Mouse (Mus musculus) MEL (cell line): Measurements from ENCODE around the gene Nacad. TPM values are rescaled to one million over a fixed set of nuclear protein-coding genes. Genes with fewer than 3 reads are reported as not detected.
"Not testable (repeated sequence)": the region's sequence is repeated elsewhere in the genome, so short reads cannot be mapped to it uniquely, and the experiment has no call there.

Source experiments
- DNase-seq: peaks from one replicate; pipeline ENCODE4 v3.0.0; 2011; ENCODE audit warnings: low read depth, low spot score
- H3K27ac ChIP-seq: 2 replicates; pipeline ENCODE4 v1.5.1; 2012; ENCODE audit warnings: low read depth, mild to moderate bottlenecking, control low read depth, low read length, moderate library complexity; ENCODE audit not compliant: control insufficient read depth
- H3K27me3 ChIP-seq, 2 experiments: fragments of 150-350 bp in 1 of 2; sonication (generic) in 1 of 2; 2 replicates each; pipeline ENCODE4 v1.6.1; 2012; ENCODE audit warnings: low read length in 2 of 2, mild to moderate bottlenecking in 2 of 2, improper control_type of control experiment in 1 of 2, moderate library complexity in 1 of 2; ENCODE audit not compliant: insufficient read depth in 2 of 2, control insufficient read depth in 1 of 2
- H3K36me3 ChIP-seq, 2 experiments: 2 replicates each; pipeline ENCODE4 v1.6.1; 2012 to 2014; ENCODE audit warnings: low read length in 2 of 2, improper control_type of control experiment in 1 of 2, inconsistent platforms in 1 of 2, mild to moderate bottlenecking in 1 of 2; ENCODE audit not compliant: insufficient read depth in 2 of 2, control insufficient read depth in 1 of 2
- H3K4me1 ChIP-seq, 2 experiments: fragments of 150-350 bp in 1 of 2; sonication (generic) in 1 of 2; 2 replicates each; pipeline ENCODE4 v1.6.1; 2012; ENCODE audit warnings: low read length in 2 of 2, improper control_type of control experiment in 1 of 2, mild to moderate bottlenecking in 1 of 2; ENCODE audit not compliant: insufficient read depth in 2 of 2, control insufficient read depth in 1 of 2
- H3K4me3 ChIP-seq, 2 experiments: fragments of 150-350 bp in 1 of 2; sonication (generic) in 1 of 2; 2 replicates each; pipeline ENCODE4 v1.5.1; 2012; ENCODE audit warnings: low read depth in 2 of 2, low read length in 2 of 2, mild to moderate bottlenecking in 2 of 2, moderate library complexity in 2 of 2, control low read depth in 1 of 2, improper control_type of control experiment in 1 of 2; ENCODE audit not compliant: control insufficient read depth in 1 of 2, insufficient read depth in 1 of 2
- H3K79me2 ChIP-seq: 2 replicates; pipeline ENCODE4 v1.6.1; 2012; ENCODE audit warnings: mild to moderate bottlenecking, low read length, moderate library complexity; ENCODE audit not compliant: control insufficient read depth, poor library complexity, insufficient read depth
- H3K9ac ChIP-seq: 2 replicates; pipeline ENCODE4 v1.6.1; 2012; ENCODE audit warnings: low read depth, mild to moderate bottlenecking, control low read depth, low read length, moderate library complexity; ENCODE audit not compliant: control insufficient read depth, poor library complexity, severe bottlenecking
- H3K9me3 ChIP-seq: fragments of 150-350 bp; sonication (generic); replicated peaks from 2 replicates; pipeline ENCODE4 v1.6.1; 2012; ENCODE audit warnings: mild to moderate bottlenecking, low read length, improper control_type of control experiment, moderate library complexity; ENCODE audit not compliant: insufficient read depth
- BHLHE40 ChIP-seq: IDR thresholded peaks from 2 replicates; pipeline ENCODE4 v1.6.1; 2012; ENCODE audit warnings: low read depth, mild to moderate bottlenecking, inconsistent platforms, low read length, improper control_type of control experiment, borderline replicate concordance
- CHD1 ChIP-seq: IDR thresholded peaks from 2 replicates; pipeline ENCODE4 v1.6.1; 2012; ENCODE audit warnings: low read depth, mild to moderate bottlenecking, inconsistent platforms, low read length, improper control_type of control experiment
- CTCF ChIP-seq, 3 experiments: IDR thresholded peaks in 2 of 3; conservative IDR thresholded peaks in 1 of 3; 2 replicates each; pipeline ENCODE4 v1.5.1; 2011 to 2012; ENCODE audit warnings: low read length in 3 of 3, low read depth in 2 of 3, mild to moderate bottlenecking in 2 of 3, improper control_type of control experiment in 1 of 3, inconsistent platforms in 1 of 3, mixed read lengths in 1 of 3, moderate library complexity in 1 of 3; ENCODE audit not compliant: control insufficient read depth in 1 of 3, insufficient read depth in 1 of 3, poor library complexity in 1 of 3, severe bottlenecking in 1 of 3
- ELF1 ChIP-seq: IDR thresholded peaks from 2 replicates; pipeline ENCODE4 v1.6.1; 2014; ENCODE audit warnings: low read depth, mild to moderate bottlenecking, inconsistent platforms, low read length, improper control_type of control experiment, moderate library complexity
- MAFK ChIP-seq: IDR thresholded peaks from 2 replicates; pipeline ENCODE4 v1.6.1; 2011; ENCODE audit warnings: low read depth, mild to moderate bottlenecking, low read length, improper control_type of control experiment, borderline replicate concordance
- MEF2A ChIP-seq: IDR thresholded peaks from 2 replicates; pipeline ENCODE4 v1.6.1; 2014; ENCODE audit warnings: low read depth, mild to moderate bottlenecking, inconsistent platforms, low read length, improper control_type of control experiment; ENCODE audit not compliant: poor library complexity, insufficient replicate concordance, severe bottlenecking; ENCODE audit errors: extremely low read depth
- NRF1 ChIP-seq: IDR thresholded peaks from 2 replicates; pipeline ENCODE4 v1.6.1; 2014; ENCODE audit warnings: low read depth, mild to moderate bottlenecking, inconsistent platforms, low read length, improper control_type of control experiment, moderate library complexity; ENCODE audit not compliant: poor library complexity, insufficient read depth, severe bottlenecking
- POLR2A ChIP-seq, 2 experiments: IDR thresholded peaks; 2 replicates each; pipeline ENCODE4 v1.6.1; 2011 to 2012; ENCODE audit warnings: low read length in 2 of 2, mild to moderate bottlenecking in 2 of 2, control low read depth in 1 of 2, improper control_type of control experiment in 1 of 2, low read depth in 1 of 2, moderate library complexity in 1 of 2; ENCODE audit not compliant: control insufficient read depth in 1 of 2, insufficient read depth in 1 of 2, poor library complexity in 1 of 2
- RAD21 ChIP-seq: IDR thresholded peaks from 2 replicates; pipeline ENCODE4 v1.6.1; 2011; ENCODE audit warnings: mild to moderate bottlenecking, low read depth, low read length, improper control_type of control experiment
- SMC3 ChIP-seq: IDR thresholded peaks from 2 replicates; pipeline ENCODE4 v1.6.1; 2011; ENCODE audit warnings: low read depth, low read length, improper control_type of control experiment
- TBP ChIP-seq: IDR thresholded peaks from 2 replicates; pipeline ENCODE4 v1.8.0; 2011; ENCODE audit warnings: low read depth, low read length, improper control_type of control experiment
- UBTF ChIP-seq: IDR thresholded peaks from 2 replicates; pipeline ENCODE4 v1.6.1; 2012; ENCODE audit warnings: low read depth, mild to moderate bottlenecking, inconsistent platforms, low read length, improper control_type of control experiment, moderate library complexity, borderline replicate concordance; ENCODE audit not compliant: insufficient read depth
- USF2 ChIP-seq, 2 experiments: IDR thresholded peaks; 2 replicates each; pipeline ENCODE4 v1.6.1; 2011 to 2012; ENCODE audit warnings: improper control_type of control experiment in 2 of 2, low read length in 2 of 2, borderline replicate concordance in 1 of 2, inconsistent platforms in 1 of 2, low read depth in 1 of 2, mild to moderate bottlenecking in 1 of 2; ENCODE audit not compliant: insufficient read depth in 1 of 2
- ZMIZ1 ChIP-seq: IDR thresholded peaks from 2 replicates; pipeline ENCODE4 v1.6.1; 2012; ENCODE audit warnings: low read depth, mild to moderate bottlenecking, inconsistent platforms, low read length, improper control_type of control experiment, moderate library complexity
- polyA plus RNA-seq, 2 experiments: library from polyadenylated mRNA; stranded (reverse) in 1 of 2; unstranded in 1 of 2; fragments of >175 nt in 1 of 2; fragments of >200 nt in 1 of 2; gene quantifications; 2 replicates each; pipeline versions ENCODE4 v1.2.1 to v1.2.4; 2012; ENCODE audit warnings: low replicate concordance in 2 of 2, low read depth in 1 of 2; ENCODE audit not compliant: insufficient read length in 2 of 2, insufficient read depth in 1 of 2, missing spikeins in 1 of 2
- total RNA-seq: library from RNA; depleted of rRNA; stranded (reverse); fragments of 300-350 nt; gene quantifications from 2 replicates; pipeline ENCODE4 v1.2.3, GENCODE M21; 2012

Nacad gene
- total and polyA plus RNA-seq, 3 experiments: 0.12 to 0.32 TPM; not detected in 1

GRCm38 (mm10) chr11:6652978-6653377, 47.1 kb upstream of the Nacad start:
- not testable (repeated sequence) for H3K27me3 ChIP-seq
- DNase-seq: peak; percentile 64

GRCm38 (mm10) chr11:6650519-6650918, 44.7 kb upstream of the Nacad start:
- no peaks in the 10 kb centered on the region for H3K79me2 ChIP-seq
- TF ChIP-seq MAFK (no peak), CHD1 (no peak), BHLHE40 (no peak), USF2 (IDR thresholded peaks at IDR 0.05; ENCODE audit: borderline replicate concordance in 1 of 2, insufficient read depth in 1 of 2, low read depth in 1 of 2, low read length in 2 of 2) (no peak), NRF1 (no peak), POLR2A (IDR thresholded peaks at IDR 0.05; ENCODE audit: control insufficient read depth in 1 of 2, insufficient read depth in 1 of 2, low read depth in 1 of 2, low read length in 2 of 2, poor library complexity in 1 of 2) (no peak), UBTF (no peak), ZMIZ1 (no peak), ELF1 (no peak), MEF2A (no peak), CTCF (IDR thresholded peaks at IDR 0.05 in 2 of 3, conservative IDR thresholded peaks at IDR 0.05 in 1 of 3; ENCODE audit: control insufficient read depth in 1 of 3, insufficient read depth in 1 of 3, low read depth in 2 of 3, low read length in 3 of 3, poor library complexity in 1 of 3, severe bottlenecking in 1 of 3) (no peak)
- no peaks in the 10 kb centered on the region for H3K36me3 ChIP-seq
- no peak overlapping the region for H3K4me3 ChIP-seq
- no peaks in the 10 kb centered on the region; a peak in 1 of 4 replicates for H3K4me1 ChIP-seq
- no peak overlapping the region for H3K27ac ChIP-seq
- no peak for DNase-seq
- no peak overlapping the region for H3K9ac ChIP-seq
- H3K27me3 ChIP-seq: no peaks in the 10 kb centered on the region; a peak in 1 of 4 replicates
- no peaks in the 10 kb centered on the region for H3K9me3 ChIP-seq

More at GRCm38 (mm10) chr11:6652978-6653377, 47.1 kb upstream of the Nacad start:
- H3K9me3 ChIP-seq, H3K36me3 ChIP-seq, H3K27ac ChIP-seq, H3K4me3 ChIP-seq, H3K4me1 ChIP-seq, H3K9ac ChIP-seq, H3K79me2 ChIP-seq: not testable (repeated sequence)
- TF ChIP-seq CTCF (IDR thresholded peaks at IDR 0.05 in 2 of 3, conservative IDR thresholded peaks at IDR 0.05 in 1 of 3; ENCODE audit: control insufficient read depth in 1 of 3, insufficient read depth in 1 of 3, low read depth in 2 of 3, low read length in 3 of 3, poor library complexity in 1 of 3, severe bottlenecking in 1 of 3) (peak; percentile 37 to 59 (median 54); a peak in 5 of 6 replicates), SMC3 (peak; percentile 59), RAD21 (peak; percentile 46), TBP (peak; percentile 83)
